Comparison of ENCODE assay signal across 20 mouse cellular contexts in the genomic region with DNA sequence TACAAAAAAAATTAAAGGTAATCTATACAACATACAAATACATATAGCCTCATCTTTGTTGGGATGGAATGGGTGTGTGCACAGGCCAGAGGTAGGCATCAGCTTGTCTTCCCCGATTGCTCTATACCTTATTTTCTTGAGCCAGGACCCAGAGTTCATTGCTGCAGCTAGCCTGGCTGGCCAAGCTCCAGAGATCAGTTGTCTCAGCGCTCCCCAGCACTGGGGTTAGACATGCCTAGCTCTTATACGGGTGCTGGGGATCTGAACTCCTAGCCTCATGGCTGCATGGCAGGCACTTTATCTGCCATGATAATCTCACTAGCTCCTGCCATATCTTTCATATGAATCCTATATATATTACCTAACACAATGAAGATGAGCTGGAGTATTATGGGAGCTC.
"Had no signal": no experiment of that assay in that cellular context is flagged by ENCODE, and none has a peak within 500 bp of the region (broad histone marks: within the 10 kb centered on the region; RNA-seq: fewer than 3 reads in every experiment).

No protein-coding gene starts in this region.

- H3K27me3 ChIP-seq: lung, embryonic 15.5 days; midbrain, embryonic 12.5 days; midbrain, embryonic 15.5 days; neural tube, embryonic 12.5 days; neural tube, embryonic 15.5 days; stomach, embryonic 15.5 days had no signal

- H3K4me2 ChIP-seq: lung, embryonic 15.5 days; midbrain, embryonic 12.5 days; midbrain, embryonic 15.5 days; neural tube, embryonic 12.5 days; neural tube, embryonic 15.5 days; stomach, embryonic 15.5 days had no signal

- H3K27ac ChIP-seq: kidney, postnatal 0 days; left cerebral cortex, adult 2 months; lung, embryonic 15.5 days; midbrain, embryonic 12.5 days; midbrain, embryonic 15.5 days; neural tube, embryonic 12.5 days; neural tube, embryonic 15.5 days; stomach, embryonic 15.5 days had no signal

- DNase-seq: kidney, adult 18-20 months; kidney, adult 9 months; kidney, postnatal 25 days; layer of hippocampus, postnatal 36 days; lung, adult 18-20 months; lung, postnatal 14 days; lung, postnatal 4 days; retina, postnatal 1 day; right cerebral cortex, postnatal 25 days; spleen, adult 18-20 months; thymus, postnatal 25 days had no signal

- H3K9ac ChIP-seq: lung, embryonic 15.5 days; midbrain, embryonic 12.5 days; midbrain, embryonic 15.5 days; neural tube, embryonic 12.5 days; neural tube, embryonic 15.5 days; stomach, embryonic 15.5 days had no signal

- H3K4me3 ChIP-seq: left cerebral cortex, adult 2 months; lung, embryonic 15.5 days; midbrain, embryonic 12.5 days; midbrain, embryonic 15.5 days; neural tube, embryonic 12.5 days; neural tube, embryonic 15.5 days; stomach, embryonic 15.5 days had no signal

- ATAC-seq: intestine, embryonic 16.5 days; midbrain, embryonic 15.5 days had no signal

- H3K4me1 ChIP-seq: lung, embryonic 15.5 days; midbrain, embryonic 12.5 days; midbrain, embryonic 15.5 days; neural tube, embryonic 12.5 days; neural tube, embryonic 15.5 days; stomach, embryonic 15.5 days had no signal

- H3K9me3 ChIP-seq: lung, embryonic 15.5 days; midbrain, embryonic 12.5 days; midbrain, embryonic 15.5 days; neural tube, embryonic 12.5 days; neural tube, embryonic 15.5 days; stomach, embryonic 15.5 days had no signal
